Mouse (Mus musculus): ENCODE measurements around the gene Olfr633.

GRCm38 (mm10) chr7:103915338-103915737 lies 28.9 kb upstream of the Olfr633 start:
- TF ChIP-seq CTCF (IDR thresholded peaks at IDR 0.05; ENCODE audit: low read depth) (no peak), EP300 (optimal IDR thresholded peaks at IDR 0.05) (no peak)

Measured in stomach, postnatal 0 days (tissue).